Mouse (Mus musculus): Measurements from ENCODE around the gene Map3k20.

DNA sequence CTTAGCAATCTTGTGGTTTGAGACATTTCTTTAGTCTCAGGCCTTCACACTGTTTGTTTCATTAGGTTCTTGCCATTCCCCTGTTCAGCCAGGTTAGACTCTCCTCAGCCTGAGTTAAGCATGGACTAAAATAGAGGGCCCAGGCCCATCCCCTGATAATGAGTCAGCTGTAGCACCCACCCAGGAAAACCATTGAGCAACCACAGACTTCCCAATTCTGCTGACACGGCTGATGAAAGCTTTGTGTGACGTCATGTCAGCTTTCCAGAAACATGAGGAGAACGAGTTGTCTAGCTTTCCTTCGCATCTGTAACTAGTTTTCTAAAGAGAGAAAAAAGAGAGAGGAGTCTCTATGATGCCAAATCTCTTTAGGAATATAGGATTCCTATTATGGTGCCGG is 65.9 kb downstream of the Map3k20 start:
- TF ChIP-seq CTCF (IDR thresholded peaks at IDR 0.05; ENCODE audit: control insufficient read depth, insufficient read depth, low read length), result no peak
- TF ChIP-seq POLR2A (IDR thresholded peaks at IDR 0.05; ENCODE audit: borderline replicate concordance, control insufficient read depth, low read depth, low read length), result no peak

All from bone marrow, adult 2 months (tissue).